Mouse (Mus musculus) spleen, postnatal 10 days (tissue): ENCODE results near the gene Cyb5r1.
A peak's percentile ranks its signal among the peaks of the same experiment; 100 is the strongest.
"Not testable (repeated sequence)": the region's sequence is repeated elsewhere in the genome, so short reads cannot be mapped to it uniquely, and the experiment has no call there.

Experiments
- DNase-seq, 2 experiments: peaks; one replicate each; pipeline ENCODE4 v3.0.0; 2021 to 2022; ENCODE audit warnings: low spot score in 2 of 2

The Cyb5r1 gene

GRCm38 (mm10) chr1:134414501-134415167, 9.3 kb downstream of the Cyb5r1 start:
- no peak for DNase-seq

- peak; percentile 94 to 98 for DNase-seq
Observed at GRCm38 (mm10) chr1:134415168-134415831, 9.9 kb downstream of the Cyb5r1 start, which contains the start of gene Adipor1. Gene Adipor1 (plus strand): TSS chr1:134415378.

DNA sequence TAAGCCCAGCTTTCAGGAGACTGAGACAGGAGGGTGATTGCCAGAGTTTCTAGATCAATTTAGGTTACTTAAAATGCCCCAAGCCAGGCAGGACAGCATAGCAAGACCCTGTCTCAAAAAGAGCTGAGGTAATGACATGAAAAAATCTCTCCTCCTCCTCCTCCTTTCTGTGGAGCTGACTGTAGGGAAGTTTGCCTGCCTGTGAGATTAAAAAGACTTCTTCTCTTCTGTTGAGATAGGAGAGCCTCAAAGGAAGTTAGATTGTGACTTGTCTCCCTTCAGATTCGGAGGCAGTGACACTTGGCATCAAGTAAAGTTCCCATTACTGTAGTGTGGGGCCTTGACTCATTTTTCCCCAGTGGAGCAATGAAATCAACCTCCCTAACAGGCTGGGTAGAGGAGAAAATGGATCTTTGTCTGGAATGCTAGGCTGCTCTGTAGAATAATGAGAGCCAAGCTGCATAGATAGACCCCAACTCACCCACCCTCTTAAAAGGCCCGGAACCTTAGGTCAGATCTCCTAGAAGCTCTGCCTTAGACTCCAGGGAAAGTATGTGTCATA, 13.1 kb downstream of the Cyb5r1 start:
- DNase-seq: peak in 1 of 2 experiments; percentile 11

GRCm38 (mm10) chr1:134419176-134419575, 13.8 kb downstream of the Cyb5r1 start:
- peak in 1 of 2 experiments; percentile 8 for DNase-seq

GRCm38 (mm10) chr1:134419751-134420458, 14.5 kb downstream of the Cyb5r1 start:
- DNase-seq: peak in 1 of 2 experiments; percentile 16

DNA sequence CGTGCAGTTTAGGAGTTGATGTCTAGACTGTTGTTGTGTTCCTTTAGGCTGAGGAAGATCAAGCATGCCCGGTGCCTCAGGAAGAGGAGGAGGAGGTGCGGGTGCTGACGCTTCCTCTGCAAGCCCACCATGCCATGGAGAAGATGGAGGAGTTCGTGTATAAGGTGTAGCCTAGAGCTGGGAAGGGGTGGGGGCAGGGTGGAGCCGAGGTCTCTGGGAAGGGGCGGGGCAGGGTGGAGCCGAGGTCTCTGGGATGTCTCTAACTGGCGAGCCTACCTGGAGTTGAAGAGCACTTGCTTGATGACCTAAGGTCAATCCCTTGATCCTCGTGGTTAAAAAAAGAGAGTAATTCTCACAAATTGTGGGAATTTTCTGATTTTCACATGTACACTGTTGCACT, 18.6 kb downstream of the Cyb5r1 start:
- peak; percentile 50 to 62 for DNase-seq

- DNase-seq: peak; percentile 63 to 86
Observed at GRCm38 (mm10) chr1:134426289-134426688, 20.9 kb downstream of the Cyb5r1 start.

- no peak for DNase-seq
Observed at GRCm38 (mm10) chr1:134433002-134433401, 27.6 kb downstream of the Cyb5r1 start.

GRCm38 (mm10) chr1:134433473-134433872, 28.1 kb downstream of the Cyb5r1 start:
- DNase-seq: no peak

- DNase-seq: peak in 1 of 2 experiments; percentile 64
Observed at GRCm38 (mm10) chr1:134435414-134435813, 30.1 kb downstream of the Cyb5r1 start.

- no peak for DNase-seq
Observed at GRCm38 (mm10) chr1:134440437-134440836, 35.1 kb downstream of the Cyb5r1 start.

- not testable (repeated sequence) for DNase-seq
Observed at GRCm38 (mm10) chr1:134441737-134442136, 36.4 kb downstream of the Cyb5r1 start.

GRCm38 (mm10) chr1:134442394-134442793, 37.0 kb downstream of the Cyb5r1 start:
- DNase-seq: no peak

DNA sequence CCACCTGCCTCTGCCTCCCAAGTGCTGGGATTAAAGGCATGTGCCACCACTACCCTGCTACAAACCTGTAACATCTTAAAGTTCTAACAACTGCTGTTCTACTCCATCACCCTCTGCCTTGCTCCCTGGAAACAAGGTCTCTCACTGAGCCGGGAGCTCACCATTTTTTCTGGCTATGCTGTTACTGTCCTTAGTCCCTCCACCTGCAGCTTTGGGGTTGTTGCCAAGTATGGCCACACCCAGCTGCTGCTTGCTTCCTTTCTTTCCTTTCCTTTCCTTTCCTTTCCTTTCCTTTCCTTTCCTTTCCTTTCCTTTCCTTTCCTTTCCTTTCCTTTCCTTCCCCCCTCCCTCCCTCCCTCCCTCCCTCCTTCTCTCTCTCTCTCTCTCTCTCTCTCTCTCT, 37.9 kb downstream of the Cyb5r1 start:
- not testable (repeated sequence) for DNase-seq

DNA sequence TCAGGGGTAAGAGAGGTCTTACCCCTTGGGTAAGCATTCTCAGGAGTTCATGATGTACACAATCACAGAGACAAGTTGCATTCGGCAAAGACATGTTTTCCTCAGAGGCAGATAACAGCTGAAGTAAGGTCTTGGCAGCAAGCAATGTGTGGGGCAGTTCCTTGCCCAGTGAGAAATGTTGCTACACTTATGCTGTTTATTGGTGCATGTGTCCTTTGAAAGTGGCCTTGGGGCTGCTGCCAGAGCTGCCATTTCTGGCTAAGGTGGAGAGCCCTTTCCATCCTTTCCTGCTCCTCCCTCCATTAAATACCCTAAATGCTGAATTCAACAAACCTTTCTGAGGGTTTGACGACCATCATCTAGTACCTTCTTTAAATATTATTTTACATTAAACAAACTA, 40.1 kb downstream of the Cyb5r1 start:
- DNase-seq: no peak

DNA sequence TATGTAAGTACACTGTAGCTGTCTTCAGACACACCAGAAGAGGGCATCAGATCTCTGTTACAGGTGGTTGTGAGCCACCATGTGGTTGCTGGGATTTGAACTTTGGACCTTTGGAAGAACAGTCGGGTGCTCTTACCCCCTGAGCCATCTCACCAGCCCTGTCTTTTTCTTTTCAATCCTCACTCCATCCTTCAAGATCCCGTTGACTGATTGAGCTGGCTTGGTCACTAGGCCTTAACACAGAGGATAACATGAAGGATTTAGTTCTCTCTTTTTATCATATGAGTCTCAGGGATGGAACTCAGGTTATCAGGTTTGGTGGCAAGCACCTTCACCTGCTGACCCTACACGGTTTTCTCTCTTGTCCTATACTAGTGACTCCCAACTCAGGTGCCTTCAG, 43.2 kb downstream of the Cyb5r1 start:
- not testable (repeated sequence) for DNase-seq

DNA sequence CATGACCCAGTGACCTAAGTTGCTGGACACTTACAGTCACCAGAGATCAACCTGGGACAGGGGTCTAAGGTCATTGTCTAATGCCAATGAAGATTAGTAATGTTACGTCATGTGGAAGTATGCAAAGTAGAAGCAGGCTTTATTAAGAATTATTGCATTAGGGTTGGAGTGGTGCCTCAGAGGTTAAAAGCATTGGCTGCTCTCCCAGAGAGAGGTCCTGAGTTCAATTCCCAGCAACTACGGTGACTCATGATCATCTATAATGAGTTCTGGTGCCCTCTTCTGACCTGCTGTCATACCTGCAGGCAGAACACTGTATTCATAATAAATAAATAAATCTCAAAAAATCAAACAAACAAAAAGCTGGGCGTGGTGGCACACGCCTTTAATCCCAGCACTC, 44.8 kb downstream of the Cyb5r1 start:
- DNase-seq: no peak

- peak; percentile 63 to 78 for DNase-seq
Observed at GRCm38 (mm10) chr1:134450986-134451385, 45.6 kb downstream of the Cyb5r1 start.

- DNase-seq: peak; percentile 98 to 99
Observed at GRCm38 (mm10) chr1:134454904-134455824, 49.8 kb downstream of the Cyb5r1 start, which contains the start of gene Klhl12. Gene Klhl12 (plus strand): TSS chr1:134455531.

DNA sequence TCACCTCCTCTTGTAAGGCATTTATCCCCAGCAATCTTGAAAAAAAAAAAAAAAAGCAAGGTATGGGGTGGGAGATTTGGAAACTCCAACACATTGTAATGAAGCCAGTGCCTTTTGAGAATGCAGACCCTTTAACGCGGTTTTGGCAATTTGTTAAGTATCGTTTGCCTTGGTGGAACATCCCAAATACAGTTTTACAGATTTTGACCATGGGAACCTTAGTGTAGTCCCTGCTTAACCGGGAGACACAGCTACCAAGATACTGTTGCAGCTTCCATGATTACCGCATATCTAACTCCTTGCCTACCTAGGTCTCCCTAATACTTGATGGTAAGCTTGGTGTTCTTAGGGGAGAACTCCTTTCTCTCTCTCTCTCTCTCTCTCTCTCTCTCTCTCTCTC, 50.7 kb downstream of the Cyb5r1 start:
- DNase-seq: no peak

DNA sequence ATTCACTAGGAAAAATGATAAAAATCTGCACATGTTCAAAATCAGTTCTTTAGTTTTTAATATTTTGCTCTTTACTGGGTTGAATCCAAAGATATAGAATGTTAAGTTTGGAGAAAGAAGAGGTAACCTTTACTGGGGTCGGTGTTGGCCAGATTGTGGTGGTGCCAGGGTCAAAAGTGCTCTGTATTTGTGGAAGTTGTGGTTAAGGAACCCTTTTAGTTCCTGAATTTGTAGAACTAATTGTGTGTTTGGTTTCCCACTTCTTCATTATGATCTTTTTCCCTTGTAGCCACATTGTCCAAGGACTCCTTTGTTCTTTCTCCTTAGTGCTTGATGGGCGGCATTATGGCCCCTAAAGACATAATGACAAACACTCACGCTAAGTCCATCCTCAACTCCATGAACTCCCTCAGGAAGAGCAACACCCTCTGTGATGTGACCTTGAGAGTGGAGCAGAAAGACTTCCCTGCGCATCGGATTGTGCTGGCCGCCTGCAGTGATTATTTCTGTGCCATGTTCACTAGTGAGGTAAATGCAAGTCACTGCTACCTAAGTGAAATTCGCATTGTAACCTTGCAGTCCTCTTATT, 52.9 kb downstream of the Cyb5r1 start:
- no peak for DNase-seq
